Comparison of ENCODE assay signal across 23 mouse cellular contexts in the genomic region with DNA sequence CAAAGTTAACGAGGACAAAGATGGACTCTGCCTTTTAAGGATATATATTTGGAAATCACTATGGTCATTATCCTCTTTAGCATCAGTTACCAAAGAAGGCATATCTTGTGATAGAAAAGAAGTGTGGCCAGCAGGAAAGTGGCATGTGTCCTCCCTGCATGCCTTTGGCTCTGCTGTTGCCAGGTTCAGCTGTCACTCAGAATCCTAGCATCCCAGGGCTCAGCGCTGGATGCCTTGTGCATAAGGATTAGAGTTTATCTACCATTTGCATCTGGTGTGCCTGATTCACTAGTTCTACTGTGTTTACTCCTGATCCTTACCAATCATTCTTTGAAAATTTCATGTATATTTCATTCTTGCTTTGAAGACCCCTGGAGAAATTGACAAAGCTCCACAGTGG.
A peak's percentile ranks its signal among the peaks of the same experiment; 100 is the strongest.
DNase-seq lines count a peak whose midpoint lies in the region; ATAC-seq lines count a peak whose summit lies in the region.
"Had no signal": no experiment of that assay in that cellular context is flagged by ENCODE, and none has a peak within 500 bp of the region (broad histone marks: within the 10 kb centered on the region; RNA-seq: fewer than 3 reads in every experiment).

No protein-coding gene starts in this region.

- H3K36me3 ChIP-seq in midbrain, embryonic 14.5 days (ENCODE audit: control insufficient read depth, insufficient read depth, low read length): no peaks in the 10 kb centered on the region
- H3K36me3 ChIP-seq in midbrain, embryonic 13.5 days: no peaks in the 10 kb centered on the region
- H3K36me3 ChIP-seq: embryonic facial prominence, embryonic 10.5 days; embryonic facial prominence, embryonic 12.5 days; forebrain, embryonic 15.5 days; G1E had no signal

- no peaks in the 10 kb centered on the region for H3K27me3 ChIP-seq in midbrain, embryonic 14.5 days (ENCODE audit: control insufficient read depth, insufficient read depth, low read length)
- no peaks in the 10 kb centered on the region for H3K27me3 ChIP-seq in midbrain, embryonic 13.5 days
- H3K27me3 ChIP-seq: CH12.LX; embryonic facial prominence, embryonic 12.5 days; forebrain, embryonic 13.5 days; forebrain, embryonic 15.5 days; Patski had no signal

- WGBS in midbrain, embryonic 14.5 days: 56% methylated on average over 2 of the region's 2 CpGs
- whole genome bisulfite sequencing in midbrain, embryonic 13.5 days: 73% methylated on average over 2 of the region's 2 CpGs

- no peak overlapping the region for H3K9ac ChIP-seq in midbrain, embryonic 14.5 days (replicated peaks; ENCODE audit: low read length)
- no peak overlapping the region for H3K9ac ChIP-seq in midbrain, embryonic 13.5 days (replicated peaks)
- H3K9ac ChIP-seq: embryonic facial prominence, embryonic 12.5 days; forebrain, embryonic 13.5 days; forebrain, embryonic 15.5 days; forebrain, postnatal 0 days had no signal

- no peak overlapping the region for H3K4me2 ChIP-seq in midbrain, embryonic 14.5 days (ENCODE audit: low read length)
- H3K4me2 ChIP-seq in midbrain, embryonic 13.5 days (replicated peaks): no peak overlapping the region
- H3K4me2 ChIP-seq: embryonic facial prominence, embryonic 12.5 days; forebrain, embryonic 13.5 days; forebrain, embryonic 15.5 days had no signal

- no peak overlapping the region for H3K27ac ChIP-seq in midbrain, embryonic 14.5 days (replicated peaks; ENCODE audit: low read depth, low read length)
- no peak overlapping the region for H3K27ac ChIP-seq in midbrain, embryonic 13.5 days
- H3K27ac ChIP-seq: embryonic facial prominence, embryonic 10.5 days; embryonic facial prominence, embryonic 12.5 days; forebrain, embryonic 13.5 days; forebrain, embryonic 15.5 days had no signal

- intact Hi-C loops in left cerebral cortex, postnatal 4 days (cut with DNase I): no loop called here
- intact Hi-C loops in left cerebral cortex, postnatal 10 days (cut with DNase I): no loop called here

- H3K4me1 ChIP-seq in midbrain, embryonic 14.5 days (ENCODE audit: control insufficient read depth, insufficient read depth, low read length): peaks cover 33% of the 10 kb centered on the region
- H3K4me1 ChIP-seq in midbrain, embryonic 13.5 days (replicated peaks): peaks cover 51% of the 10 kb centered on the region

- ATAC-seq in midbrain, embryonic 14.5 days (ENCODE audit: low FRiP score, low TSS enrichment): no peak
- no peak for ATAC-seq in midbrain, embryonic 13.5 days
- ATAC-seq: activated CD4-positive, CD25-positive, alpha-beta regulatory T cell, adult 4 months; CD4-positive, CD25-positive, alpha-beta regulatory T cell, adult 4 months; forebrain, embryonic 13.5 days; forebrain, embryonic 15.5 days; forebrain, postnatal 0 days; Patski had no signal

- DNase-seq in cerebellum, postnatal 10 days: peak; percentile 42 to 63
- no peak for DNase-seq in cerebellum, adult 9-11 months
- peak; percentile 31 for DNase-seq in left cerebral cortex, postnatal 4 days
- no peak for DNase-seq in left cerebral cortex, postnatal 10 days (ENCODE audit: extremely low spot score in 1 of 2, low spot score in 2 of 2)
- peak; percentile 57 for DNase-seq in midbrain, embryonic 14.5 days
- DNase-seq: adrenal gland, adult 8-10 months; adrenal gland, postnatal 14 days; adrenal gland, postnatal 36 days; B cell, adult 2 months; cerebellum, adult 11-12 months; cerebellum, adult 8-10 months; cerebellum, postnatal 25 days; forebrain, postnatal 0 days had no signal

- no peaks in the 10 kb centered on the region for H3K9me3 ChIP-seq in midbrain, embryonic 14.5 days (ENCODE audit: control insufficient read depth, low read length)
- H3K9me3 ChIP-seq in midbrain, embryonic 13.5 days: no peaks in the 10 kb centered on the region
- H3K9me3 ChIP-seq: forebrain, embryonic 15.5 days had no signal

- no peak overlapping the region for H3K4me3 ChIP-seq in midbrain, embryonic 14.5 days (replicated peaks; ENCODE audit: low read depth, low read length)
- no peak overlapping the region for H3K4me3 ChIP-seq in midbrain, embryonic 13.5 days (replicated peaks)
- H3K4me3 ChIP-seq: embryonic facial prominence, embryonic 10.5 days; embryonic facial prominence, embryonic 12.5 days; forebrain, embryonic 13.5 days; forebrain, embryonic 15.5 days had no signal

Comparison
In these comparisons a context has a peak if more than half of its experiments do, and no peak if none do; other contexts are left out.
1. DNase-seq: peak in cerebellum, postnatal 10 days (2 of 2), left cerebral cortex, postnatal 4 days (single experiment) and midbrain, embryonic 14.5 days (single experiment); none in cerebellum, adult 9-11 months (single experiment) and left cerebral cortex, postnatal 10 days (0 of 2).